Mouse (Mus musculus) testis, adult 2 months (tissue): ENCODE results near the gene Adgrg1.

Experiments used
- CTCF ChIP-seq: fragments of 200-500 bp; IDR thresholded peaks from 2 replicates; pipeline ENCODE4 v1.5.1; 2012; ENCODE audit warnings: low read depth, mild to moderate bottlenecking, inconsistent platforms, low read length, moderate library complexity; ENCODE audit not compliant: control insufficient read depth, insufficient read depth, insufficient replicate concordance
- POLR2A ChIP-seq: fragments of 200-500 bp; IDR thresholded peaks from 2 replicates; pipeline ENCODE4 v1.6.1; 2012; ENCODE audit warnings: low read depth, mild to moderate bottlenecking, inconsistent platforms, low read length, moderate library complexity; ENCODE audit not compliant: control insufficient read depth

GRCm38 (mm10) chr8:95020293-95020777, 45.8 kb downstream of the Adgrg1 start:
- TF ChIP-seq CTCF, result no peak
- no peak for TF ChIP-seq POLR2A
